8 mouse cellular contexts compared by ENCODE assay signal in the genomic region with DNA sequence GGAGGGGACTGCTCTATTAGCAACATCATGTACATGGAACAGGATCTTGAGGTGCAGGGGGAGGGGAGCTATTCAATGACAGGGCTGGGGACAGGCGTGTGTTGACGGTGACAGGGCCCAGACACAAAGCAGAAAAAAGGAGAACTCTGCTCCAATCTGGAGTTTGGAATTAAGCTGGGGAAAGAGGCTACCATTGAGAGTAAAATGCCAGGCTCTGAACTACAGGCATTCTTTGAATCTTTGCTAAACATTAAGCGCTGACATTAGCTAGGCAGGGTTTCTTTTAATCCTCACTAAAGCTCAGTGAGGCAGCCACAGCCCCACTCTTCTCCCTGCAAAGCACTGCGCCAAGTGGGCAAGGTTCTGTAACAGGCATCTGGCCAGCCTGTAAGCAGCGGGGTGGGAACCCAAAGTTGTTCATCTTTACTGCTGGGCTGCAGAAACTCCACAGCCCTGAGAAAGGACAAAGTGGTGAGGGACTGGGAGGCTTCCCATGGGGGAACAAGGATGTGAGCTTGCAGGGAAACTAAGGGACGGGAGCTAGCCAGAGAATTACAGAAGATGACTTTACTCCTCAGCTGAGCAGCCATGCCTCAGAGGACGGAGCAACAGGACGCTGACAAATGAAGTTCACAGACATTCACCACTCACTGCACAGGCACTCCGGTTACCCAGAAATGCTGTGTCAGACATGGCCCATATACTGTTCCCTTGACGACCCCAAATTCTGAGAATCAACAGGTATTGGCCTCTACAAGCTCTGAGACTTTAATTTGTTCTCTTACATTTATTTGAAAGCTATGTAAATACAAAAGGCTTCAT.
A peak's percentile ranks its signal among the peaks of the same experiment; 100 is the strongest.
DNase-seq lines count a peak whose midpoint lies in the region; ATAC-seq and TF ChIP-seq lines count a peak whose summit lies in the region.

No protein-coding gene starts in this region.

- intact Hi-C loops in heart, postnatal 36 days (cut with DNase I): no loop called here
- intact Hi-C loops in left cerebral cortex, adult 2 months (cut with DNase I): no loop called here

- WGBS in forebrain, embryonic 16.5 days: 14% methylated on average over 10 of the region's 10 CpGs
- WGBS in limb, embryonic 14.5 days: 46% methylated on average over 10 of the region's 10 CpGs
- WGBS in liver, embryonic 11.5 days: 64% methylated on average over 10 of the region's 10 CpGs

- no peaks in the 10 kb centered on the region for H3K27me3 ChIP-seq in forebrain, embryonic 16.5 days (replicated peaks; ENCODE audit: control insufficient read depth, insufficient read depth, low read length)
- no peaks in the 10 kb centered on the region for H3K27me3 ChIP-seq in limb, embryonic 14.5 days (ENCODE audit: control insufficient read depth, insufficient read depth, low read length)
- H3K27me3 ChIP-seq in liver, embryonic 11.5 days (replicated peaks; ENCODE audit: control insufficient read depth, insufficient read depth, low read length): no peaks in the 10 kb centered on the region

- peaks cover 16% of the 10 kb centered on the region for H3K4me1 ChIP-seq in forebrain, embryonic 16.5 days (replicated peaks; ENCODE audit: control insufficient read depth, insufficient read depth, low read length)
- peaks cover 12% of the 10 kb centered on the region for H3K4me1 ChIP-seq in limb, embryonic 14.5 days (ENCODE audit: control insufficient read depth, insufficient read depth, low read length)
- H3K4me1 ChIP-seq in liver, embryonic 11.5 days (replicated peaks; ENCODE audit: control insufficient read depth, insufficient read depth, low read length): no peaks in the 10 kb centered on the region

- peak overlapping the region; percentile 70 for H3K27ac ChIP-seq in forebrain, embryonic 16.5 days (ENCODE audit: low read length)
- H3K27ac ChIP-seq in limb, embryonic 14.5 days (replicated peaks; ENCODE audit: low read depth, low read length): no peak overlapping the region
- no peak overlapping the region for H3K27ac ChIP-seq in liver, embryonic 11.5 days (ENCODE audit: low read depth, low read length)
- H3K27ac ChIP-seq in left cerebral cortex, adult 2 months: no peak overlapping the region

- no peaks in the 10 kb centered on the region for H3K9me3 ChIP-seq in forebrain, embryonic 16.5 days (ENCODE audit: control insufficient read depth, low read length)
- no peaks in the 10 kb centered on the region for H3K9me3 ChIP-seq in limb, embryonic 14.5 days (ENCODE audit: control insufficient read depth, low read length)
- no peaks in the 10 kb centered on the region for H3K9me3 ChIP-seq in liver, embryonic 11.5 days (ENCODE audit: control insufficient read depth, low read length)

- H3K9ac ChIP-seq in forebrain, embryonic 16.5 days (replicated peaks; ENCODE audit: low read depth, low read length): no peak overlapping the region
- H3K9ac ChIP-seq in limb, embryonic 14.5 days (ENCODE audit: low read depth, low read length, severe bottlenecking): no peak overlapping the region
- no peak overlapping the region for H3K9ac ChIP-seq in liver, embryonic 11.5 days (ENCODE audit: low read depth, low read length)

- ATAC-seq in forebrain, embryonic 16.5 days: peak; percentile 92
- no peak for ATAC-seq in limb, embryonic 14.5 days (ENCODE audit: low FRiP score, low read depth)
- ATAC-seq in liver, embryonic 11.5 days (replicated peaks; ENCODE audit: low FRiP score): no peak

- no peak overlapping the region for H3K4me3 ChIP-seq in forebrain, embryonic 16.5 days (replicated peaks; ENCODE audit: low read length)
- no peak overlapping the region for H3K4me3 ChIP-seq in limb, embryonic 14.5 days (replicated peaks; ENCODE audit: low read length)
- no peak overlapping the region for H3K4me3 ChIP-seq in liver, embryonic 11.5 days (ENCODE audit: low read depth, low read length)
- H3K4me3 ChIP-seq in left cerebral cortex, adult 2 months: no peak overlapping the region

- H3K36me3 ChIP-seq in forebrain, embryonic 16.5 days (ENCODE audit: control insufficient read depth, insufficient read depth): no peaks in the 10 kb centered on the region
- H3K36me3 ChIP-seq in limb, embryonic 14.5 days (ENCODE audit: control insufficient read depth, insufficient read depth, low read length): no peaks in the 10 kb centered on the region
- H3K36me3 ChIP-seq in liver, embryonic 11.5 days (ENCODE audit: control insufficient read depth, insufficient read depth, low read length): no peaks in the 10 kb centered on the region

- peak; percentile 3 for DNase-seq in ovary, postnatal 10 days (ENCODE audit: low spot score)
- DNase-seq in ovary, adult 18-20 months (ENCODE audit: low spot score): no peak
- peak; percentile 31 for DNase-seq in heart, postnatal 36 days
- DNase-seq in limb, embryonic 14.5 days (ENCODE audit: low spot score): peak; percentile 15
- no peak for DNase-seq in liver, embryonic 11.5 days (ENCODE audit: low spot score)
- no peak for DNase-seq in left cerebral cortex, adult 2 months (ENCODE audit: extremely low spot score in 1 of 2, low spot score in 2 of 2)
- no peak for DNase-seq in adrenal gland, adult 18-20 months (ENCODE audit: low spot score in 2 of 2)

- no peak for TF ChIP-seq CTCF in left cerebral cortex, adult 2 months (IDR thresholded peaks at IDR 0.05)

- no peak for TF ChIP-seq POLR2A in limb, embryonic 14.5 days (IDR thresholded peaks at IDR 0.05; ENCODE audit: borderline replicate concordance, extremely low read depth, insufficient read depth, insufficient read length)

- peak overlapping the region; percentile 11; the same call in 1 of the 2 replicates for H3K4me2 ChIP-seq in forebrain, embryonic 16.5 days (ENCODE audit: low read length)
- H3K4me2 ChIP-seq in limb, embryonic 14.5 days (replicated peaks; ENCODE audit: low read depth, low read length, severe bottlenecking): peak overlapping the region; percentile 13; the same call in 1 of the 2 replicates
- no peak overlapping the region for H3K4me2 ChIP-seq in liver, embryonic 11.5 days

Comparison
In these comparisons a context has a peak if more than half of its experiments do, and no peak if none do; other contexts are left out.
1. DNase-seq: peak in ovary, postnatal 10 days (single experiment), heart, postnatal 36 days (2 of 2) and limb, embryonic 14.5 days (single experiment); none in ovary, adult 18-20 months (single experiment), liver, embryonic 11.5 days (single experiment), left cerebral cortex, adult 2 months (0 of 2) and adrenal gland, adult 18-20 months (0 of 2).